Mouse (Mus musculus): ENCODE results near the gene Aig1.

DNA sequence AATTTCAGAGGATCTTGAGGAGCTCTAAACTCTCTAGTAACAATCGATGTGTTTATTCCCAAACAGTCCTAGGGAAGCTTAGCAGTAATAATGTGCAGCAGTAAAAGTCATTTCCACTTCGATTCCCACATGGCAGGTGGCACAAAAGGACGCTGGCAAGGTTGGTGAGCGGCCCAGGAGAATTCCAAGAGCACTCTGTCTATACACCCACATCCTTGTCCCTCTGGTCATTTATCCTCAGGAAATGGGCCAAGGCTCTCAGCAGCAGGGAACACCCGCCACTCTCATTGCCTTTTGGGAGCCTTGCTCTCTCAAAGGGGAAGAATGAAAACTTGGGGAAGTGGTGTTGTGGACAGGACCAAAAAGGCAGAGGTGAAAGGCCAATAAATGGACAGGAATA lies 245.0 kb downstream of the Aig1 start:
- TF ChIP-seq TAL1 (IDR thresholded peaks at IDR 0.05; ENCODE audit: low read length): no peak
- no peak for TF ChIP-seq GATA1 (IDR thresholded peaks at IDR 0.05; ENCODE audit: low read length)

Data from erythroblast, embryonic 14.5 days (primary cell).